Mouse (Mus musculus): Measurements from ENCODE around the gene Hdlbp. TPM values are rescaled to one million over a fixed set of nuclear protein-coding genes. Genes with fewer than 3 reads are reported as not detected.

Gene Hdlbp
- polyA plus RNA-seq, 1 experiment from 2014 or later: 82.5 TPM

Other genes starting within 250 kb of the Hdlbp start
- 2.1 and 2.2 TPM in 2 replicates for gene Sned1, start 243.0 kb downstream of the Hdlbp start, polyA plus RNA-seq (2015; fragmentation: Nextera tagmentation; extraction: Ambion mirVana)
- gene Mterf4, start 172.9 kb downstream of the Hdlbp start, polyA plus RNA-seq (2015; fragmentation: Nextera tagmentation; extraction: Ambion mirVana): 34.3 and 34.5 TPM in 2 replicates
- gene Ppp1r7, start 136.0 kb downstream of the Hdlbp start, polyA plus RNA-seq (2015; fragmentation: Nextera tagmentation; extraction: Ambion mirVana): 71.1 and 76.5 TPM in 2 replicates
- 14.6 and 17.7 TPM in 2 replicates for gene Pask, start 135.3 kb downstream of the Hdlbp start, polyA plus RNA-seq (2015; fragmentation: Nextera tagmentation; extraction: Ambion mirVana)
- 0.16 TPM in 1 of 2 replicates, not detected in the other for gene Ano7, start 104.9 kb downstream of the Hdlbp start, polyA plus RNA-seq (2015; fragmentation: Nextera tagmentation; extraction: Ambion mirVana)
- 2.7 and 3.5 TPM in 2 replicates for gene Farp2, start 33.3 kb upstream of the Hdlbp start, polyA plus RNA-seq (2015; fragmentation: Nextera tagmentation; extraction: Ambion mirVana)
- gene Stk25, start 179.8 kb upstream of the Hdlbp start, polyA plus RNA-seq (2015; fragmentation: Nextera tagmentation; extraction: Ambion mirVana): 222 and 245 TPM in 2 replicates
- gene Bok, start 206.8 kb upstream of the Hdlbp start, polyA plus RNA-seq (2015; fragmentation: Nextera tagmentation; extraction: Ambion mirVana): 65.3 and 75.9 TPM in 2 replicates